Mouse (Mus musculus): Measurements from ENCODE around the gene Psmg4.

Psmg4 gene

GRCm38 (mm10) chr13:34162491-34163303 lies at the start of gene Psmg4:
Gene Psmg4, plus strand, starts transcription at chr13:34162964.
- DNase-seq (ENCODE audit: low read depth) = peak; percentile 90

- DNase-seq (ENCODE audit: low read depth) = no peak
Measured at GRCm38 (mm10) chr13:34113086-34113485, 49.7 kb upstream of the Psmg4 start.

GRCm38 (mm10) chr13:34114654-34115053 lies 48.1 kb upstream of the Psmg4 start:
- no peak for DNase-seq (ENCODE audit: low read depth)

GRCm38 (mm10) chr13:34116508-34116907 lies 46.3 kb upstream of the Psmg4 start:
- DNase-seq (ENCODE audit: low read depth) = no peak

- DNase-seq (ENCODE audit: low read depth) = peak; percentile 64
Measured at GRCm38 (mm10) chr13:34118816-34119215, 43.9 kb upstream of the Psmg4 start.

GRCm38 (mm10) chr13:34119406-34119805 lies 43.4 kb upstream of the Psmg4 start:
- no peak for DNase-seq (ENCODE audit: low read depth)

- DNase-seq (ENCODE audit: low read depth) = no peak
Measured at GRCm38 (mm10) chr13:34120536-34120935, 42.2 kb upstream of the Psmg4 start.

GRCm38 (mm10) chr13:34125711-34126110 lies 37.1 kb upstream of the Psmg4 start:
- no peak for DNase-seq (ENCODE audit: low read depth)

- DNase-seq (ENCODE audit: low read depth) = no peak
Measured at GRCm38 (mm10) chr13:34128276-34129114, 34.3 kb upstream of the Psmg4 start.

GRCm38 (mm10) chr13:34129485-34130225 lies 33.1 kb upstream of the Psmg4 start:
- no peak for DNase-seq (ENCODE audit: low read depth)

GRCm38 (mm10) chr13:34130226-34130731 lies 32.5 kb upstream of the Psmg4 start, which contains the start of gene Tubb2b:
Gene Tubb2b, minus strand, starts transcription at chr13:34130466.
- no peak for DNase-seq (ENCODE audit: low read depth)

- no peak for DNase-seq (ENCODE audit: low read depth)
Measured at GRCm38 (mm10) chr13:34131011-34131707, 31.6 kb upstream of the Psmg4 start.

- DNase-seq (ENCODE audit: low read depth) = no peak
Measured at GRCm38 (mm10) chr13:34131708-34132060, 31.1 kb upstream of the Psmg4 start.

GRCm38 (mm10) chr13:34132299-34132698 lies 30.5 kb upstream of the Psmg4 start:
- no peak for DNase-seq (ENCODE audit: low read depth)

GRCm38 (mm10) chr13:34132875-34133274 lies 29.9 kb upstream of the Psmg4 start:
- no peak for DNase-seq (ENCODE audit: low read depth)

- no peak for DNase-seq (ENCODE audit: low read depth)
Measured at GRCm38 (mm10) chr13:34133326-34134071, 29.3 kb upstream of the Psmg4 start.

- no peak for DNase-seq (ENCODE audit: low read depth)
Measured at GRCm38 (mm10) chr13:34134276-34134675, 28.5 kb upstream of the Psmg4 start.

- no peak for DNase-seq (ENCODE audit: low read depth)
Measured at GRCm38 (mm10) chr13:34136605-34137004, 26.2 kb upstream of the Psmg4 start.

GRCm38 (mm10) chr13:34143389-34143788 lies 19.4 kb upstream of the Psmg4 start:
- DNase-seq (ENCODE audit: low read depth) = no peak

GRCm38 (mm10) chr13:34146916-34147315 lies 15.8 kb upstream of the Psmg4 start:
- no peak for DNase-seq (ENCODE audit: low read depth)

- no peak for DNase-seq (ENCODE audit: low read depth)
Measured at GRCm38 (mm10) chr13:34148181-34148580, 14.6 kb upstream of the Psmg4 start.

All from c-Kit-positive CD71-positive TER-119-negative erythroid progenitor cells, embryonic 14.5 days (primary cell).